8 mouse cellular contexts compared by ENCODE assay signal in genomic region chr10:45114462-45114861, GRCm38 (mm10). TPM values are rescaled to one million over a fixed set of nuclear protein-coding genes. Genes with fewer than 3 reads are reported as not detected.
A peak's percentile ranks its signal among the peaks of the same experiment; 100 is the strongest.
DNase-seq lines count a peak whose midpoint lies in the region; TF ChIP-seq lines count a peak whose summit lies in the region.

No protein-coding gene starts in this region.

- intact Hi-C loops in left cerebral cortex, adult 2 months (cut with DNase I), result no loop called here
- intact Hi-C loops in left cerebral cortex, postnatal 10 days (cut with DNase I), result no loop called here

- peak; percentile 27 to 31 for DNase-seq in cerebellum, postnatal 14 days
- DNase-seq in cerebellum, adult 8-10 months, result no peak
- DNase-seq in left cerebral cortex, adult 2 months (ENCODE audit: extremely low spot score in 1 of 2, low spot score in 2 of 2), result no peak
- DNase-seq in left cerebral cortex, postnatal 10 days (ENCODE audit: extremely low spot score in 1 of 2, low spot score in 2 of 2), result no peak
- DNase-seq in embryo, embryonic 11 days, result peak; percentile 32
- peak; percentile 11 for DNase-seq in retina, postnatal 7 days (ENCODE audit: low read depth, low spot score)
- no peak for DNase-seq in left cerebral cortex, adult 8-10 months (ENCODE audit: low spot score in 2 of 2)
- no peak for DNase-seq in ovary, postnatal 14 days (ENCODE audit: low spot score)

- H3K4me3 ChIP-seq in left cerebral cortex, adult 2 months, result no peak overlapping the region

- H3K27ac ChIP-seq in left cerebral cortex, adult 2 months, result no peak overlapping the region

- peak; percentile 52 for TF ChIP-seq CTCF in left cerebral cortex, adult 2 months (IDR thresholded peaks at IDR 0.05)

RNA-seq across cellular contexts. Expression of gene Prep, which starts 47.5 kb away (rescaled TPM):
- total RNA-seq in left cerebral cortex, adult 2 months (2021), result 1 to 10 TPM; 7.9 to 8.3 TPM
- 10 to 100 TPM; 19.3 to 20.5 TPM for total RNA-seq in left cerebral cortex, postnatal 10 days (2021)
- 1 to 10 TPM; 8.4 to 8.9 (median 8.6) TPM for total RNA-seq in left cerebral cortex, adult 8-10 months (2022)

Comparison
In these comparisons a context has a peak if more than half of its experiments do, and no peak if none do; other contexts are left out.
1. DNase-seq: peak in cerebellum, postnatal 14 days (2 of 2), embryo, embryonic 11 days (single experiment) and retina, postnatal 7 days (single experiment); none in cerebellum, adult 8-10 months (single experiment), left cerebral cortex, adult 2 months (0 of 2), left cerebral cortex, postnatal 10 days (0 of 2), left cerebral cortex, adult 8-10 months (0 of 2) and ovary, postnatal 14 days (single experiment).